Mouse (Mus musculus) adrenal gland, adult 2 months (tissue): ENCODE measurements at regions not wholly inside any gene's neighbourhood (a gene's known extent, or its start where the extent isn't known, plus 50 kb on each side); places are given as distances from the start of the nearest gene placed in this dataset.
A peak's percentile ranks its signal among the peaks of the same experiment; 100 is the strongest.

ENCODE experiments used
- DNase-seq: peaks from one replicate; pipeline ENCODE4 v3.0.0; 2021

GRCm38 (mm10) chr3:103408724-103409123 is 129.6 kb downstream of the Trim33 start:
- DNase-seq = no peak

DNA sequence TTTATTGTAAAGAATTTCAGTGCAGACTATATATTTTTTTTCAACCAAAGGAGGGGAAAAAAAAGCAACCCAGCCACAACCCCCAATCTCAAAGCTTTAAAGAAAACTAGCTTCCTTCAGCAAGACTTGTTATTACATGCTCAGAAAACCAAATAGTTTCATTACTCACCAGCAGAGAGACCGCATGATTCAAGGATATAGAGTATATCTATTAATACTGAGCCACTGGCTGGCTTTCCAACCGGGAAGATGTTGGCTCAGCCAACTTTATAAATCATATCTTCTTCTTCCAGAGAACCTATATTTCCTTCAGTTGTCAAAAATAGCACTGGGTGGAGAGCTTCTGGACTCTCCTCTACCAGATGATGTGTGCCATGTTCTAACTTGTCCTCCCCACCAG is 133.2 kb downstream of the Trim33 start:
- DNase-seq = no peak

DNA sequence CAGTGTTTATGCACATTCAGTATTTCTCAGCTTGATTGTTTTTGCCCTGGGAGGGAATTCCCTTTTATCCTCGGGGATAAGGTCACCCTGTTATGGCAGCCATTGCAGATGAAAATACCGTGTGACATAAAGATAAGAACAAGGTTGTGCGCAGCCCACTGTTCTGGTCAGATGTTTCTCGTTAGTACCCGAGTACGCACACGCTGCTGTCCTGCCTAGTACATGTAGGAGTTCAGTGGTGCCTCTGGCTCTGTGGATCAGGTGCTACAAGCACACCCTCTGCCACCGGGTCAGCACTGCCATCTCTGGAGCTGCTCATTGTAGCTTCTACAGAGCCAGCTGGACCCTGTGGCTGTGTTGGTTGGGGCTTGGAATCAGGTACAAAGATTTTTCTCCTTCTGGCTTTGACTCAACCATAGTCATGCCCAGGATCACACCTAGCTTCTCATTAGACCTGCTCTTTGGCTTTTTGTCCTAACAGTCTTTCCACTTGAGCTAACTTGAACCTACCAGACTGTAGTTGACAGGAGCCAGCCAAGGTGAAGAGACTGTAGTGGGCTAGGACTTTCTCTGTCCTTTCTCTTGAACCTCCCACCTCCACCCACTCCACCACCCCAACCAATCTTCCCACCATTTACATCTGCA is 136.1 kb downstream of the Trim33 start:
- no peak for DNase-seq

DNA sequence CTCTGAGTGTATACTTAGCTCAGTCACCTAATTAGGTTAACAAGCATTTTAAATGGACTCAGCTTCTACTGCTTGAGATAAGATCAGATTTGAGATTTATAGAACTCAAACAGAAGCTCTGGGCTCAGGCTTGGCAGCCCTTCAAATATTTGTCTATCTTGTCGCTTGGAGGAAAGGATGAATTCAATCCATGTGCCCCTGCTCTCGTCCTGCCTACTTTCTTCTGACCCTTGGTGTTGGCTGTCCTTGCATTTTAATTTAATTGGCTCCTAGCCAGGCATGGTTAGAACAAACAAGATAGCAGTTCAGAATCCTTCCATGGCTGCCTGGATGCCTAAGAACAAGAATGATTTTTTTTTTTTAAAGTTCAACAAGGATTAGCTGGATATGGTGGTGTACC is 137.2 kb downstream of the Trim33 start:
- no peak for DNase-seq

DNA sequence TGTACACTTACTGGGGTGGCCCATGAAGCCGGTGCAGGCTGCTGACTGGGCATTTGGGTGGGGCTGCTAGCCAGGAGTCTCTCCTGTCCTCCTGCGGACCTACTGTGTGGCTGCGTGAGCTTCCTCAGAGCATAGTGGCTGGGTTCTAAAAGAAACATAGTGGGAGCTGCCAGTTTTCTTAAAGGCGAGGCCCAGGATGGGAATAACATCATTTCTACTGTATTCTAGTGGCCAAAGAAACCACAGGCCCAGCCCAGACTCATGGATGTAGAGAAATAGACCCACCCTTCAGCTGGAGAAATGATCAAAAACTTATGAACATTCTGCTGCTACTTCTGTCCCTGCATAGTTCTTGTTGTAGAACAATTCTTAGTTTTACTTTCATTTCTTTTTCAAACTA is 138.7 kb downstream of the Trim33 start:
- DNase-seq = no peak

DNA sequence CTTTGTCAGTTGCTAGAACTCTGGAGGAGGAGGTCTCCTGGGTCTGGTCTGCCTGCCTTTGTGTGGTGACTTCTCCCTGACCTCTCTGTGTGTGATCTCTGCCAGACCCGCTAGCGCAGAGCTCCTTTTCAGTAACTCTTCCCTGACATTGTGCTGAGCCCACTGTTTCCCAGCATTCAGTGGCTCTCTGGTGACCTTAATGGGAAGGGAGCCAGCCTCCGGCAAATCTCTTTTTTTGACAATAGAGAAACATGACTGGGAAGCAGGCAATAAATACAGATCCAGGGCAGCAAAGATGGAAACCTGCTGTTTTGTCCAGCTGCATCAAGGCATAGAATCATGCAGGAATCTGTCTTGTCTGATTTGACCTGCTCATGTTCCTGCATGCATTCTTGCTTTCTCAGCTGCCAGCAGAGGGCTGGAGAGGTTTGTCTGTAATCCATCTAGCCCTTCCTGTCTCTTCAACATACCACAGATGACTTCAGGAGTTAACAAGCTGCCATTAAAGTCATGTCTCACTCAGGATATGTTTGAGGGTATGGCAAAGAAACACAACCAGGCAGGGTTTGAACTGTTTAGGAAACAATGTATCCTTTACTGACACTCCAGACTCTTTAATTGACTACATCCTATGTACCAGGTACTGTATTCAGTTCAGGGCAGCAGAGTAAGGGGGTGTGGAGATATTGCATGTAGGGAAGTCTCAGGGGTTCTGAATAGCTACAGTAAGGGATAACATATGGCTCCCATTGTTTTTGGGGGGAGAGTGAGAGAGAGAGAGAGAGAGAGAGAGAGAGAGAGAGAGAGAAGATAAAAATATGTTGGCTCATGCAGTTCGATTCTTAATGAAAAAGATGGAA is 140.9 kb downstream of the Trim33 start:
- peak; percentile 14 for DNase-seq

- DNase-seq = no peak
Measured at GRCm38 (mm10) chr3:103420621-103421274, 141.7 kb downstream of the Trim33 start.

DNA sequence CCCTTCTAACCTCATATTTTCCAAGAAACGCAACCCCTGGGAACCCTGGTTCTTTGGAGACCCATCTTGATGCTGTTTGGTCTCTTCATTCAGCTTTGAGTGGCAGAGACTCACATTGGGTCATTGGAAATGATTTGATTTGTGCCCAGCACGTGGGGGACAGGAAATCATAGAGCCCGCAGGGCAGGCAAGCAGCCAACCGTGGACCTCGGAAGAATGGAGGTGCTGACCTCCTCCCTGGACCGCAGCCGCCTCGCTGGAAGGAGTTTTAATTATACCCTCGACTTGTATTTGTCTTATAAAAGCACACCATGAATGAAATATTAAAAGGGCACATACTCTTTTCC is 142.2 kb downstream of the Trim33 start:
- no peak for DNase-seq

GRCm38 (mm10) chr3:103422806-103423205 is 143.7 kb downstream of the Trim33 start:
- DNase-seq = no peak

DNA sequence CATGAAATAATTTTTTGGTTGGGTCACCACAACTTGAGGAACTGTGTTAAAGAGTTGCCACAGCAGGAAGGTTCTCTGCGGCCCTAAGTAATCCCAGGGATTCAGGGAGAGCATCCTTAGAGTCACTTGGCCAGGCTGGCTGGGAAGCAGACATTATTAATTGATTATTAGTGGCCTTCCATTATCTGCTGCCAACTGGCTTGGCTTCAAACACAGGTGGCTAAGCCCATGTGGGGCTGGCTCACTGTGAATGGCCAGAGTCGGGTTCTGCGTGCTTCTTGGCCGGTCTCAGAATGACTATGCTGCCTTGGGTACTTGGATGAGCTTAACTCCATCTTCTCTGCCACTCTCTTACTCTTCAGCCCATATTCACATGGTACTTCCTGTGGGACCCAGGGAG is 144.2 kb downstream of the Trim33 start:
- DNase-seq = no peak

DNA sequence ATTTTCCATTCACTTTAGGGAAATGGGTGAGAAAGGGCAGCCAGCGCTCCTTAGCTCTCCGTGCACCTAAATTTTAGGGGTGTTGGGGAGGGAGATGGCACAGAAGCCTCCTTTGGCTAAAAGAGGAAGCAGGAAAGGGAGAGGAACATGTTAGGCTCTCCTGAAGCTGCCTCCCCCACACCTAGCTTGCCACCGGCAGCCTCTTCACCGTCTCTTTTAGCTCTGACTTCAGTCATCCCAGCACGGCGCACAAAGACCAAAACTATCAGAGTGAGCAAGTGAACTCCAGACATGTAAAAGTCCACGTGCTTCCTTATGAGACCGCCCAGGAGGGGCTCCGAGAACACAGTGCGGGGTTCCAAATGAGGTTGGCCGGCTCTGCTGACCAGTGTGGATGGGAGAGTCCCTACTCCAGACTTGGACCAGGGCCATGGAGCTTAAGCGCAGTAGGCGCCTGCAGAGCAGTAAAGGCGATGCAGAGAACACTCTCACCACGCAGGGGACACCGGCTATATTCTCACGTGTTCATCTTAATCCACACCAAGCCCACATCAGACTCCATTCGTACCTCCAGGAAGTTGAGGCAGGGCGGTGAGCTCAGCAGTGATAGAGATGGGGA is 146.8 kb downstream of the Trim33 start:
- DNase-seq = no peak

GRCm38 (mm10) chr3:103429227-103429788 is 145.7 kb upstream of the Syt6 start:
- no peak for DNase-seq

DNA sequence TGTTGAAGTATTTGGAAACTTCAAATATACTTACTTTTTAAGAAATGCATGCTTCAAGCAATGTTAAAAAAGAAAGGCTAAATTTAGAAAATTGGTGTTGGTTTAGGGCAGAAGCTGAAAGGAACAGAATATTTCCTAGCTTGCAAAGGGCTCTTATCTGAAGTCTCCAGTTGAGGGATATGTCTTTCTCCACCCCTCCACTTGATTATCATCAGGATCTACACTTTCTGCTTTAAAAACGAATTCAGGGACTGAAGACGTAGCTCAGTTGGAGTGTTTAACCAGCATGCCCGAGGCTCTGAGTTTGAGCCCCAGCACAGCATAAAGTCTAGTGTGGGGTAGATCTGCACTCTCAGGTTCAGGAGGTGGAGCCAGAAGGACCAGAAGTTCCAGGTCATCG is 144.9 kb upstream of the Syt6 start:
- DNase-seq = no peak

DNA sequence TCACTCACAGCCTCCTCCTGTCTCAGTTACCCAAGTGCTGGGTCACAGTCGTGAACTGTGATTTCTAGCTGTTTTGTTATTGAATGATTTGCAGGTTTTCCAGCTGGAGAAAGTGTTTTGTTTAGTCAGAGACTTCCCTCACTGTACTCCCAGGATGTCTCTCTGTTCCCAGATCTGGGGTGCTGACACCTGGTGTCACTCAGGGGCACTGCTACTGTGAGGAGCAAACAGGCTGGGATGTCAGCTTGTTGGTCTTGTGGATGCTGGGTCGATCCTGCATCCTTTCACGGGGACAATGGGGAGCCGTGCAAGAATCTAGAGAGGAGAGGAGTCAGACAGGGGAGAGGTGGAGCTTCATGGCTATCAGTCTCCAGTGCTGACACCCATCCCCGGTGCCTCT is 142.8 kb upstream of the Syt6 start:
- DNase-seq = no peak

DNA sequence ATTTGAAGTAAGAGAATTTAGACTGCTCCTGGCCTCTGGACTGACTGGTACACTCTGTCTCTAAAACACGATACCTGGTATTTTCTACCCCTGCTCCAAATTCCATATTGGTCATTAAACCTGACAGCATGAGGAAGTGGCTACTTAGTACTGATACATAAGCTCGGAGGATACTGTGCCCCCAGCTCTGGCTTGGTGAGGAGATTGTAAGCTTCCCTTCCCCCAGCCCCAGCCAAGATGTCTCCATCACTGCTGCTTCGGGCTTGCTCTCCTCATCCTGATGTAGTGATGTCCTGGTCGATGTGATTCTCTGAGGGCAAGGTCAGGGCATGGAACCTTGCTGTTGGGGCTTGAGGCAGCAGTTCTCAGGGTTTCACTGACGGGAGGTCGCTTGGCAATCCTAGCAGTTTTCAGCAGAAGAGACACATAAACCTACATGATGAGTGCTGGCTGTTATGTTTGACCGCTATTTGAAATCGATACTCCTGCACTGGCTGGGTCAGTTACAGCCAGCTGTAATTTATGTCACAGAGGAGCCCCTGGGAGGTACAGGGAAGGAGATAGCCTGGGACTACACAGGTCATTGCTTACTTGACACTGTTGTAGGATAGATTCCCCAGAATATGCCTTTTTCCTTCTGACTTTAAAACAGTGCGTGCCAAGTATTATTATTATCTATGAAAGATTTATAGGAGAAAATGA is 138.0 kb upstream of the Syt6 start:
- no peak for DNase-seq

DNA sequence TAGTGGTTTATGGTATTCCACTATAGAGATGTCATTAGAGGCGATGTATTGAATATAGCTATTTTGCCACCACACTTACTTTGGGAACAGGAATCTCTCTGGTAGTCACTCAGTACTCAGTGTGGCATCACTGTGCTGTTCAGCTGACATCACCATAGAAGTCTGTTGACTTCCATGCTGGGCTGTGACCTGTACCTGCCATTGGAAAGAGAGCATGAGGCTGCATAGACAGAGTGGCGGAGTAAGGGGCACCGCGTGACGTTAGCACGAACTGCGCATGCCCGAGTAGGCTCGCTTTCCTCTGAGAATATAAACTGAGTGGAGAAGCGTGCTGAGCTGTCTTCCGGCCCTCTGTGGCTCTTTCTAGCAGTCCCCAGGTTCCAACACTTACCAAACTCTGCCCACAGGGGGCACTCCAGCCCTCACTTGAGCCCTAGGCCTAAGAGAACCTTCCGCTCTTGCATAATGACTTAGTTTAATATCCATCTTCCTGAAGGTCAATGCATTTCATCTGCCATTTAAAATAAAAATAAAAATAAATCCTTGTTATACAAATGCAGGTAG is 136.2 kb upstream of the Syt6 start:
- peak; percentile 66 for DNase-seq

DNA sequence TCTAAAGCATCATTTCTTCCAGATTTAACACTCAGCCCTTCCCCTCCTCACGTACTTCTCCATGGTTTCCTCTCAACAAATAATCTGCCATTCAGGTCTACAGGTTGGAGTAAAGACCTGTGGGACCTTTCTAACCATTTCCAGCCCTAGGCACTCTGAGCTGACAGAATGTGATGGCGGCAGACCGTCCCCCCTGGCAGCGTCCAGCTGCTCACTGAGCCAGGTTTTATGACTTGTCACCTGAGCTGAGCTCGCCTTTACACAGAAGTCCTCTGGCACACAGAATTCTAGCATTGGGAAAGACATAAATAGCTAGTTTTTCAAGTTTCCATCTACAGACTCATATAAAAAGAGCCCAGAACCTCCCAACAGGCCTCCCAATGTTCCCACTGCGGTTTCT is 131.8 kb upstream of the Syt6 start:
- DNase-seq = no peak

DNA sequence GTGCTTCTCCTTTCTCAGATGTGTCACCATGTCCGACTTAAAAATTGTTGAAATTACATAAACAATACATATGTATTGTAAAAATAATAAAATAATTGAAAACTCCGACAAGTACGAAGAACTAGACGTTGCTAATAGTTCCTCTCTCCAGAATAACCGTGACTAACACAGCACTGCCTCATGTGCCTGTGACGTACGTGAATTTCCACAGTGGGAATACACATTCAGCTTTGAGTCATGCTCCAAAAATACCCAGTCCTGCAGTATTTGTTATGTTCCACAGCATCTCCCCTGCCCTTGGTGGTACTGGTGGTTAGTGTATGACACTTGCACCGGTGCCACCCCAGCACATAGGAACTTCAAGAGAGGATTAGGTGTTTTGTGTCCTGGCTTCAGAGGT is 129.2 kb upstream of the Syt6 start:
- DNase-seq = no peak

DNA sequence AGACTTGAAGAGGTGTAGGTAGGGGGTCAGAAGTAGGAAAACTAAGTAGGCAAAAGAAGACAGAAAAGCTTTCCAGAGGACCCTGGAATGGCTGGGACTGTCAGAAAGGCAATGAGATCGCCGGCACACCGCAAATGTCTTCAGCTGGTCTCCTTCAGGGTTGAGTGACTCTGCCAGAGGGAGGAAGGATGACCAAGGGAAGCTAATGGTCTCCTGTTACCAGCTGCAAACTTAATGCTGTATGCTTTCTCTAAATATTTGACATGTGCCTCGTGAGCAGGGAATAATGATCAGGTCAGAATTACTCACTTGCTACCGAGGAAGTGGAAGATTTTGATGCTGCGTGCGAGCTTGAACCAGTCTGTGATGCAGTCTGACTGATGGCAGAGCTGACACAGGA is 125.2 kb upstream of the Syt6 start:
- DNase-seq = no peak

DNA sequence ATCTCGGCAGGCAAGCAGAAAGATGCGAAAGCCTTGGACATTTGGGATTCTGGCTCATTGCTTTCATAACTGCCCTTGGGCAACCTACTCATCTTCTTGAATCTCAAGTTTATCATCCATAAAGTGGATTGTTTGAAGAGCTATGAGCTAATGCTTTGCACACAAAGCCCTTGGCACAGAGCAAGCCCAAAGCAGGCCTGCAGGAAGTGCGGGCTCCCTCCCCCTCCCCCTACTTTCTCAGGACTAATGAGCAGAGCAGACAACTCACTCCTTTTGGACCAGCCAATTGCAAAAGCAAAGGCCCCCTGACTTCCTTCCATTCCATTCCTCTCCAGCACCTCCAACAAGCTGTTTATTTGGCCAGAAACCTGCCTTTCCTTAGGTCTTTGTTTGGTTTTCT is 123.1 kb upstream of the Syt6 start:
- DNase-seq = no peak

- DNase-seq = no peak
Measured at GRCm38 (mm10) chr3:103463760-103464159, 111.3 kb upstream of the Syt6 start.

GRCm38 (mm10) chr3:103464181-103464580 is 110.8 kb upstream of the Syt6 start:
- DNase-seq = no peak
